Mouse (Mus musculus): ENCODE measurements around the gene Chek2.

GRCm38 (mm10) chr5:110808061-110808631 is 31.6 kb upstream of the Chek2 start:
- TF ChIP-seq CTCF (IDR thresholded peaks at IDR 0.05) (no peak), EP300 (IDR thresholded peaks at IDR 0.05) (peak; percentile 24; the same call in 1 of the 2 replicates)
